Mouse (Mus musculus): ENCODE data around the gene Clic3.

Gene Clic3

GRCm38 (mm10) chr2:25480541-25480940, 23.9 kb downstream of the Clic3 start:
- peak; percentile 22 for DNase-seq (ENCODE audit: low read depth, low spot score)

- peak; percentile 75 for DNase-seq (ENCODE audit: low read depth, low spot score)
These were observed 26.3 kb downstream of the Clic3 start for GRCm38 (mm10) chr2:25482969-25483368.

- no peak for DNase-seq (ENCODE audit: low read depth, low spot score)
These were observed 28.4 kb downstream of the Clic3 start for GRCm38 (mm10) chr2:25484901-25485647.

- DNase-seq (ENCODE audit: low read depth, low spot score): no peak
These were observed 31.5 kb downstream of the Clic3 start for GRCm38 (mm10) chr2:25487965-25488670.

- DNase-seq (ENCODE audit: low read depth, low spot score): no peak
These were observed 32.0 kb downstream of the Clic3 start for GRCm38 (mm10) chr2:25488671-25489068.

GRCm38 (mm10) chr2:25492988-25493387, 36.4 kb downstream of the Clic3 start:
- DNase-seq (ENCODE audit: low read depth, low spot score): no peak

- DNase-seq (ENCODE audit: low read depth, low spot score): no peak
These were observed 36.9 kb downstream of the Clic3 start, which contains the start of gene Lcn12 for GRCm38 (mm10) chr2:25493476-25493961. Lcn12 (minus strand) TSS chr2:25493911.

GRCm38 (mm10) chr2:25496462-25496861, 39.8 kb downstream of the Clic3 start:
- DNase-seq (ENCODE audit: low read depth, low spot score): peak; percentile 63

- no peak for DNase-seq (ENCODE audit: low read depth, low spot score)
These were observed 41.4 kb downstream of the Clic3 start for GRCm38 (mm10) chr2:25497846-25498575.

- DNase-seq (ENCODE audit: low read depth, low spot score): no peak
These were observed 42.2 kb downstream of the Clic3 start for GRCm38 (mm10) chr2:25498622-25499478.

- DNase-seq (ENCODE audit: low read depth, low spot score): no peak
These were observed 43.5 kb downstream of the Clic3 start for GRCm38 (mm10) chr2:25500071-25500575.

- DNase-seq (ENCODE audit: low read depth, low spot score): peak; percentile 96
These were observed 44.2 kb downstream of the Clic3 start, which contains the start of gene Fbxw5 for GRCm38 (mm10) chr2:25500576-25501405. Fbxw5 (plus strand) TSS chr2:25500750.

GRCm38 (mm10) chr2:25501593-25502486, 45.2 kb downstream of the Clic3 start, which contains the start of gene C8g:
C8g (minus strand) TSS chr2:25501719.
- DNase-seq (ENCODE audit: low read depth, low spot score): peak; percentile 33

- DNase-seq (ENCODE audit: low read depth, low spot score): no peak
These were observed 46.1 kb downstream of the Clic3 start for GRCm38 (mm10) chr2:25502726-25503125.

- no peak for DNase-seq (ENCODE audit: low read depth, low spot score)
These were observed 47.9 kb downstream of the Clic3 start for GRCm38 (mm10) chr2:25504538-25504937.

GRCm38 (mm10) chr2:25505000-25505399, 48.4 kb downstream of the Clic3 start:
- DNase-seq (ENCODE audit: low read depth, low spot score): no peak

GRCm38 (mm10) chr2:25505860-25506259, 49.2 kb downstream of the Clic3 start:
- no peak for DNase-seq (ENCODE audit: low read depth, low spot score)

- peak; percentile 39 for DNase-seq (ENCODE audit: low read depth, low spot score)
These were observed 50.3 kb downstream of the Clic3 start for GRCm38 (mm10) chr2:25506964-25507363.

All from A20 (cell line).